Mouse (Mus musculus) midbrain, embryonic 14.5 days (tissue): ENCODE measurements around the gene Amn1. TPM values are rescaled to one million over a fixed set of nuclear protein-coding genes. Genes with fewer than 3 reads are reported as not detected.
"Not testable (repeated sequence)": the region's sequence is repeated elsewhere in the genome, so short reads cannot be mapped to it uniquely, and the experiment has no call there.

Experiments
- ATAC-seq: fragments of 200-750 bp; cut with Nextera tagmentation; 2 replicates; pipeline ENCODE4 v1.8.0; 2017; ENCODE audit warnings: moderate number of reproducible peaks, moderate library complexity; ENCODE audit not compliant: low FRiP score, low TSS enrichment
- DNase-seq: peaks from one replicate; pipeline ENCODE4 v3.0.0-alpha.2; 2015
- H3K27ac ChIP-seq: fragments of 300-500 bp; sonication (generic); replicated peaks from 2 replicates; pipeline ENCODE4 v1.5.1; 2014; ENCODE audit warnings: mild to moderate bottlenecking, low read depth, low read length, moderate library complexity
- H3K27me3 ChIP-seq: fragments of 300-500 bp; sonication (generic); 2 replicates; pipeline ENCODE4 v1.6.1; 2014; ENCODE audit warnings: low read length, control low read depth, mixed read lengths; ENCODE audit not compliant: control insufficient read depth, insufficient read depth
- H3K36me3 ChIP-seq: fragments of 300-500 bp; sonication (generic); 2 replicates; pipeline ENCODE4 v1.6.1; 2014; ENCODE audit warnings: low read length, control low read depth; ENCODE audit not compliant: control insufficient read depth, insufficient read depth
- H3K4me1 ChIP-seq: fragments of 300-500 bp; sonication (generic); 2 replicates; pipeline ENCODE4 v1.6.1; 2014; ENCODE audit warnings: mild to moderate bottlenecking, antibody characterized with exemption, low read length, control low read depth; ENCODE audit not compliant: control insufficient read depth, insufficient read depth
- H3K4me2 ChIP-seq: fragments of 300-500 bp; sonication (generic); 2 replicates; pipeline ENCODE4 v1.6.1; 2014; ENCODE audit warnings: mild to moderate bottlenecking, low read length, moderate library complexity
- H3K4me3 ChIP-seq: fragments of 300-500 bp; sonication (generic); replicated peaks from 2 replicates; pipeline ENCODE4 v1.5.1; 2014; ENCODE audit warnings: low read depth, low read length
- H3K9ac ChIP-seq: fragments of 300-500 bp; sonication (generic); replicated peaks from 2 replicates; pipeline ENCODE4 v1.6.1; 2014; ENCODE audit warnings: mild to moderate bottlenecking, low read length, moderate library complexity
- H3K9me3 ChIP-seq: fragments of 300-500 bp; sonication (generic); 2 replicates; pipeline ENCODE4 v1.6.1; 2016; ENCODE audit warnings: low read length, control low read depth, mixed read lengths; ENCODE audit not compliant: control insufficient read depth
- WGBS: fragments of 180-500 bp; shearing (Covaris S2); extraction: QIAGEN DNeasy Blood & Tissue Kit; methylation state at CpG from one replicate; pipeline ENCODE4 v1.1.7; 2014; 5-methylcytosine and 5-hydroxymethylcytosine counted together
- polyA plus RNA-seq: library from polyadenylated mRNA; unstranded; fragments of >200 nt; fragmentation: Nextera tagmentation; extraction: Ambion mirVana; gene quantifications from 2 replicates; pipeline ENCODE4 v1.2.1, GENCODE M21; 2014

The Amn1 gene
- polyA plus RNA-seq, 1 experiment from 2014 or later: 115 TPM

DNA sequence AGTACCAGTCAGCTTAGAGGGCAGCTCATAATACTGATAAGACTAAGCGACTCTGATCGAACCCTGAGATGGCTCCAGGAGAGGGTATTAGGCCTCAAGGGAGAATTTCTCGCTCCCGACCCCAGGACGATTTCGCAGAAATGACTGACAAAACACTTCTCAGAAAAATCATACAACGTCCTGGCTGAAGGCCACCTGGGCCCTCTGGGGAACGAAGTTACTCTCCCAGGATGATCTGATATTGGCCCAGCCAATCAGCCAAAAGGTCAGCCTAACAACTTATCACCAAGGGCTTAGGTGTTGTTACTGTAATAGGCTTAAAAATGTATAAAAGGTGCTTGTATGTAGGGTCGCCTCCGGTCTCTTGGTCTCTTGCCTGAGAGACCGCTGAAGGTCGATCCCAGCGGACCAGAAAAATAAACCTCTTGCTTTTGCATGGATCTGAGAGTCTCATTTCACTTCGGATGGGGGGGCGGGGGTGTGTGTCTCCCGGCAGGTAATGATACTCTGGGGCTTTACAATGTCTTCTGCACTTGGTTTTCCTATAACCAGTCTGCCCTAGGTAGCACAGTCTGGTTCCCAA, 919 bp upstream of the Amn1 start:
- ATAC-seq (no peak), DNase-seq (no peak)
- Histone ChIP-seq H3K4me3 (no peak overlapping the region), H3K27ac (no peak overlapping the region), H3K36me3 (no peaks in the 10 kb centered on the region), H3K27me3 (no peaks in the 10 kb centered on the region), H3K4me1 (peaks cover 23% of the 10 kb centered on the region), H3K9ac (no peak overlapping the region), H3K4me2 (peak overlapping the region; percentile 77; the same call in 1 of the 2 replicates), H3K9me3 (no peaks in the 10 kb centered on the region)
- WGBS: 94% methylated on average over 16 of the region's 16 CpGs

DNA sequence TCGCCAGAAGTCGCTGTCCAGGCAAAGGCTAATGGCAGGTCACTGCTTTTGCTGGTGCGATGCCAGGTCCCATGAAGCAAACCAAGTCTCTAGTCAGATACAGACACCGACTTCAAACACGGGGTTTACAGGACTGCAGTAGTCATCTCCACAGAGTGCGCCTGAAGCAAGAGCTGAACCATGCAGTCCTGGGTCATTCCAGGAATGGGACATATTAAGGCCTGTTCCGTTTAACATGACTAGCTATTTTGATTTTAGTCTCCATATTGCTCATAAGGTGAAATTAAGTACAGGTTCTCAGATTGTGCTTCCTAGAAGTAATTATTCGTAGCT, 379 bp upstream of the Amn1 start:
- peak overlapping the region; percentile 92 for H3K9ac ChIP-seq
- H3K27ac ChIP-seq: peak overlapping the region; percentile 97
- no peaks in the 10 kb centered on the region for H3K27me3 ChIP-seq
- WGBS: 39% methylated on average over 8 of the region's 8 CpGs
- peak overlapping the region; percentile 77 for H3K4me2 ChIP-seq
- no peaks in the 10 kb centered on the region for H3K9me3 ChIP-seq
- no peak for DNase-seq
- peaks cover 23% of the 10 kb centered on the region for H3K4me1 ChIP-seq
- no peaks in the 10 kb centered on the region for H3K36me3 ChIP-seq
- ATAC-seq: peak; percentile 75; the same call in 1 of the 2 replicates
- H3K4me3 ChIP-seq: peak overlapping the region; percentile 53

DNA sequence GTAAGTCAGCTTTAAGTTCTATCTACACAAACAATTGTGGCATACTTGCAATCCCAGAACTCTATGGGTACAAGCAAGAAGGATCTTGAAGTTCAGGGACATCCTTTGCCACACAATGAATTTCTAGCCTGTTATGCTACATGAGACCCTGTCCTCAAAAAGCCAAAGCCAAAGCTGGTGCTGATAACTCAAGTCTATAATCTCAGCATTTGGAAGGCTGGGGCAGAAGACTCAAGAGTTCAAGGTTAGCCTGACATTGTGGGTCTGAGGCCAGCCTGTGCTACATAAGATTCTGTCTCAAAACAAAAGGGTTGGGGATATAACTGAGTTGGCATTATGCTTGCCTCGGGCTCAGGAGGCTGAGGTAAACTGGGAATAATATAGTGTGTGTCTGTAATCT, 1.1 kb downstream of the Amn1 start:
- peaks cover 9% of the 10 kb centered on the region for H3K36me3 ChIP-seq
- WGBS: 66% methylated on average over 1 of the region's 1 CpGs
- DNase-seq (no peak), ATAC-seq (no peak)
- H3K9me3 ChIP-seq: no peaks in the 10 kb centered on the region
- 0 out of 2 replicates have a peak overlapping the region, but pooled peaks have one; percentile 33 for H3K27ac ChIP-seq
- H3K4me2 ChIP-seq: peak overlapping the region; percentile 77
- H3K4me3 ChIP-seq: peak overlapping the region; percentile 53
- H3K9ac ChIP-seq: peak overlapping the region; percentile 92; the same call in 1 of the 2 replicates
- peaks cover 23% of the 10 kb centered on the region for H3K4me1 ChIP-seq
- H3K27me3 ChIP-seq: no peaks in the 10 kb centered on the region

DNA sequence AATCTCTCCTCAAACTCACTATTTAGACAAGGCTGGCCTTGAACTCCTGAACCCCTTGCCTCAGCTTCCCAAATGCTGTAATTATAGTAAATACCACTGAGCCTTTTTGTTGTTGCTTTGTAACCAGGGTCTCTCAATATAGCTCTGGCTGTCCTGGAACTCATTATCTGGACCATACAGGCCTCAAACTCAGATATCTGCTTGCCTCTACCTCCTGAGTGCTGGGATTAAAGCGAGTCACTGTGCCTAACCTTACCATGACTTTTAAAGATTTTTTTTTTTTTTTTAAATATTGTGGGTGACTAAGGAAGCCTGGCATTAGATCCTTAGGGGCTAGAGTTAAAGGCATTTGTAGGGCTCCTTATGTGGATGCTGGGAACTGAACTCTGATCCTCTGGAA, 4.5 kb downstream of the Amn1 start:
- Histone ChIP-seq H3K36me3 (peaks cover 35% of the 10 kb centered on the region), H3K4me2 (no peak overlapping the region), H3K9me3 (peaks cover 1% of the 10 kb centered on the region; the same call in 1 of the 2 replicates), H3K27me3 (no peaks in the 10 kb centered on the region), H3K4me3 (no peak overlapping the region), H3K9ac (no peak overlapping the region), H3K27ac (no peak overlapping the region), H3K4me1 (peaks cover 21% of the 10 kb centered on the region)
- ATAC-seq: no peak
- no peak for DNase-seq
- 92% methylated on average over 1 of the region's 1 CpGs for WGBS

DNA sequence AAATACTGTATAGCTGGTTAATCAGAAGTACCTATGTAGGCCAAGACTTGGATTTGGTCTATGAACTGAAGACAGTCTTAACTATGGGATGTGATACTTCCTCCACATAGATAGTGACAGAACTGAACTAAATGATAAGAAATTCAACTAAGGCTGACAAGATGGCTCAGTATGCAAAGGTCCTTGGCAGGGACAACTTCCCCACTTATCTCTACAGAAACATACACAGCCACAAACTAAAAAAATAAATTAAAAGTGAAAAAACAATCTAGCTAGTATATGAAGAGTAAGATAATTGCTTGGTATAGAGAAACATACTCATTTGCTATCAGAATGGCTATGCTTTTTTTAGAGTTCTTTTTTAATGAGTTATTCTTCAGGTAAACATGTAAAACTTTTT, 9.4 kb downstream of the Amn1 start:
- ATAC-seq (no peak), DNase-seq (no peak)
- H3K27ac ChIP-seq: no peak overlapping the region
- no peak overlapping the region for H3K9ac ChIP-seq
- H3K36me3 ChIP-seq: peaks cover 72% of the 10 kb centered on the region
- H3K4me2 ChIP-seq: no peak overlapping the region
- H3K4me1 ChIP-seq: no peaks in the 10 kb centered on the region
- H3K9me3 ChIP-seq: peaks cover 9% of the 10 kb centered on the region; the same call in 1 of the 2 replicates
- no peaks in the 10 kb centered on the region for H3K27me3 ChIP-seq
- no peak overlapping the region for H3K4me3 ChIP-seq

DNA sequence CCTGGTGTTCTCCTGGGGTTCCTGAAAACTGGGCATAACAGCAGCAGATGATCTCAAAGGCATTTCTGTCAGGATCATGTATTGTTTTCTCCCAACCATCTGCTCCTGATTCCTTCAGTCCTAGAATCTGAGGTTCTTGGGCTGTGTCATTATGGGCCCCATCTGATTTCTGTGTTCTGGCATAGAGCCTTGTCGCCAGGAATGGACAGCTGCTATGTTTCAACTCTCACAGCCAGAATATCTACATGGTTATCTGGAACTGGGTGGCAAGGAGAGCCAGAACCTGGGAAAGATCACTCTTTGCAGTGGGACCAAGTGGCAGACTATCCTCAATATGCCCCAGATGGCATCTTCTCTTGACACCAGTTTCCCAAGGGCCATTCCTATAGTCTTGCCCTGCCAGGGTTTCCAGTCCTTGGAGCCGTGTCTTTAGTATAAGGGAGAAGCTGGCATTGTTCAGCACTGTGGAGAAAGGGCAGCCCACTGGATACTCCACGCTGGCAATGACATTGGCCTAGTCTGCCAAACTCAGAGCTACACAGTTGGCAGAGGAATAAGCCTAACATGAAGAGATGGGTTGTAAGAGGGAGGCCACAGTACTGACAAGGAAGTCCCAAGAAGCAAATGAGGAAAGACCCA, 13.5 kb downstream of the Amn1 start:
- Histone ChIP-seq H3K36me3 (peaks cover 51% of the 10 kb centered on the region), H3K27ac (no peak overlapping the region), H3K4me2 (no peak overlapping the region), H3K9me3 (peaks cover 9% of the 10 kb centered on the region; the same call in 1 of the 2 replicates), H3K4me3 (no peak overlapping the region), H3K9ac (no peak overlapping the region), H3K27me3 (no peaks in the 10 kb centered on the region), H3K4me1 (no peaks in the 10 kb centered on the region)
- ATAC-seq: no peak
- no peak for DNase-seq
- WGBS: 95% methylated on average over 3 of the region's 3 CpGs

DNA sequence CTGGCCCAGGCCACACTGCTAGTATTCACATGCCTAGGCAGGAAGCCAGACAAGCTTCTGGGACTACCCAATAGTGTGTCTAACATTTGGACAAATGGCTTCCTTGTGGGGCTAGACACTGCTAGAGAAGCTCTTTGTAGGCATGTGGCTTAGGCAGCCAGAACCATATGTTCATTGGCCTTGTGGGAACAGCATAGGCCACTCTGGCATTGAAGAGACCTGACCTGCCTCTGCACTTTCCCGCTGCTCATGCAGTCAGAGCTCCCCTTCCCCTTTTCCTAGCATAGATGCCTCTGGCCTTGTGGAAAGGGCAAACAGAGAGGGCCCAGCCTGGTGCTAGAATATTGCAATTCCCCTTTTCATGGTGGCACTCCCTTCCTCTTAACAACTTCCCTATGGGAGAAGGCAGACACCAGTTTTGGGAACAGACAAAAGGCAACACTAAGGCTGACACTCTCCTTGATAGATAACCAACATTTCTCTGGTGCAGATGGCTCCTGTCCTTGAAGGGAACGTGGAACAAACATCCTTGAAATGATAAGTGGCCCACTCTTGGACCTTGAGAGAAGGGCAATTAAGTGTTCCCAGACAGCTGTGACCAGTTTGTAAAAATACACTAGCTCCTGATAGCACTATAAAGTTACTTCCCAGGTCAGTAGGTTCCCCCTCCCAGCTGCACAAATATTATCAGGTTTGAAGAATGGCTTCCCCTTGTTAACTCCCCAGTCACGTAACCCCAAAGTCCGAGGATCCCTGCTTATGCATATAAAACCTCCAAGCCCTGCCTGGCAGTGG, 14.5 kb downstream of the Amn1 start:
- Histone ChIP-seq H3K36me3 (peaks cover 48% of the 10 kb centered on the region), H3K4me2 (no peak overlapping the region), H3K27ac (no peak overlapping the region), H3K4me3 (no peak overlapping the region), H3K4me1 (no peaks in the 10 kb centered on the region), H3K9me3 (peaks cover 8% of the 10 kb centered on the region; the same call in 1 of the 2 replicates), H3K9ac (no peak overlapping the region), H3K27me3 (no peaks in the 10 kb centered on the region)
- no peak for ATAC-seq
- no peak for DNase-seq
- WGBS: 85% methylated on average over 4 of the region's 4 CpGs

DNA sequence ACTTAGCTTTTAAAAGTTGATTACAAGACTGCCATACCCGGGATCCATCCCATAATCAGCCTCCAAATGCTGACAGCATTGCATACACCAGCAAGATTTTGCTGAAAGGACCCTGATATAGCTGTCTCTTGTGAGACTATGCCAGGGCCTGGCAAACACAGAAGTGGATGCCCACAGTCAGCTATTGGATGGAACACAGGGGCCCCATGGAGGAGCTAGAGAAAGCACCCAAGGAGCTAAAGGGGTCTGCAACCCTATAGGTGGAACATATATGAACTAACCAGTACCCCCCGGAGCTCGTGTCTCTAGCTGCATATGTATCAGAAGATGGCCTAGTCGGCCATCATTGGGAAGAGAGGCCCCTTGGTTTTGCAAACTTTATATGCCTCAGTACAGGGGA, 18.5 kb downstream of the Amn1 start:
- not testable (repeated sequence) for H3K4me1 ChIP-seq, H3K9me3 ChIP-seq, H3K9ac ChIP-seq, H3K4me2 ChIP-seq, H3K4me3 ChIP-seq, H3K27ac ChIP-seq, DNase-seq, H3K27me3 ChIP-seq, ATAC-seq
- 96% methylated on average over 4 of the region's 4 CpGs for WGBS
- H3K36me3 ChIP-seq: peaks cover 48% of the 10 kb centered on the region
